In genomic region chr9:67532631-67533030, GRCm38 (mm10) we compare ENCODE assay signal across 21 mouse cellular contexts. TPM values are rescaled to one million over a fixed set of nuclear protein-coding genes. Genes with fewer than 3 reads are reported as not detected.
DNase-seq lines count a peak whose midpoint lies in the region; ATAC-seq and TF ChIP-seq lines count a peak whose summit lies in the region.
"Had no signal": no experiment of that assay in that cellular context is flagged by ENCODE, and none has a peak within 500 bp of the region (broad histone marks: within the 10 kb centered on the region; RNA-seq: fewer than 3 reads in every experiment).

No protein-coding gene starts in this region.

- intact Hi-C loops in gastrocnemius, adult 2 months (cut with DNase I) = no loop called here
- intact Hi-C loops in gastrocnemius, postnatal 14 days (cut with DNase I; ENCODE audit: low total_unique reads) = no loop called here

- H3K27me3 ChIP-seq in kidney, embryonic 14.5 days (ENCODE audit: control insufficient read depth, insufficient read depth, low read length) = no peaks in the 10 kb centered on the region
- H3K27me3 ChIP-seq in liver, embryonic 12.5 days (replicated peaks) = no peaks in the 10 kb centered on the region
- H3K27me3 ChIP-seq: embryonic facial prominence, embryonic 13.5 days; forebrain, embryonic 15.5 days; heart, embryonic 12.5 days; midbrain, embryonic 13.5 days; neural tube, embryonic 13.5 days had no signal

- H3K4me1 ChIP-seq in kidney, embryonic 14.5 days (ENCODE audit: control insufficient read depth, insufficient read depth, low read length) = peaks cover 13% of the 10 kb centered on the region
- 0 out of 2 replicates have a peak, but pooled peaks cover 3% of the 10 kb centered on the region for H3K4me1 ChIP-seq in liver, embryonic 12.5 days
- H3K4me1 ChIP-seq: midbrain, embryonic 13.5 days had no signal

- no peak overlapping the region for H3K4me2 ChIP-seq in kidney, embryonic 14.5 days (replicated peaks; ENCODE audit: low read depth, low read length)
- no peak overlapping the region for H3K4me2 ChIP-seq in liver, embryonic 12.5 days
- H3K4me2 ChIP-seq: embryonic facial prominence, embryonic 13.5 days; forebrain, embryonic 15.5 days; heart, embryonic 12.5 days; midbrain, embryonic 13.5 days; neural tube, embryonic 13.5 days had no signal

- peak; percentile 29 for DNase-seq in gastrocnemius, adult 2 months
- DNase-seq in gastrocnemius, postnatal 14 days = no peak
- peak; percentile 10 for DNase-seq in kidney, adult 11 months
- peak; percentile 41 for DNase-seq in brain, adult 2 months (ENCODE audit: low read depth, low spot score)
- peak; percentile 42 for DNase-seq in kidney, postnatal 14 days
- DNase-seq in cerebellum, adult 9-11 months = no peak
- DNase-seq: adrenal gland, postnatal 36 days; cerebellum, adult 8-10 months; liver; liver, postnatal 0 days; lung, postnatal 10 days; right cerebral cortex, adult 18-20 months; thymus, adult 2 months had no signal

- 61% methylated on average over 1 of the region's 1 CpGs for WGBS in kidney, embryonic 14.5 days
- WGBS in liver, embryonic 12.5 days (ENCODE audit: insufficient replicate concordance) = 43% methylated on average over 1 of the region's 1 CpGs

- H3K9ac ChIP-seq in kidney, embryonic 14.5 days (ENCODE audit: low read depth, low read length) = no peak overlapping the region
- H3K9ac ChIP-seq in liver, embryonic 12.5 days = no peak overlapping the region
- H3K9ac ChIP-seq: embryonic facial prominence, embryonic 13.5 days; forebrain, embryonic 15.5 days; heart, embryonic 12.5 days; liver, postnatal 0 days; midbrain, embryonic 13.5 days; neural tube, embryonic 13.5 days had no signal

- H3K27ac ChIP-seq in gastrocnemius, adult 2 months = no peak overlapping the region
- H3K27ac ChIP-seq in kidney, embryonic 14.5 days (ENCODE audit: low read depth, low read length) = no peak overlapping the region
- no peak overlapping the region for H3K27ac ChIP-seq in liver, embryonic 12.5 days
- H3K27ac ChIP-seq: embryonic facial prominence, embryonic 13.5 days; forebrain, embryonic 15.5 days; midbrain, embryonic 13.5 days had no signal

- no peaks in the 10 kb centered on the region for H3K36me3 ChIP-seq in kidney, embryonic 14.5 days (ENCODE audit: control insufficient read depth, insufficient read depth, low read length)
- no peaks in the 10 kb centered on the region for H3K36me3 ChIP-seq in liver, embryonic 12.5 days
- H3K36me3 ChIP-seq: embryonic facial prominence, embryonic 13.5 days; forebrain, embryonic 15.5 days; G1E; heart, embryonic 12.5 days; midbrain, embryonic 13.5 days; neural tube, embryonic 13.5 days had no signal

- no peaks in the 10 kb centered on the region for H3K9me3 ChIP-seq in kidney, embryonic 14.5 days (ENCODE audit: control insufficient read depth, low read length)
- H3K9me3 ChIP-seq in liver, embryonic 12.5 days (replicated peaks) = no peaks in the 10 kb centered on the region
- H3K9me3 ChIP-seq: embryonic facial prominence, embryonic 13.5 days; forebrain, embryonic 15.5 days; G1E; heart, embryonic 12.5 days; midbrain, embryonic 13.5 days; neural tube, embryonic 13.5 days had no signal

- no peak overlapping the region for H3K4me3 ChIP-seq in gastrocnemius, adult 2 months
- H3K4me3 ChIP-seq in kidney, embryonic 14.5 days (ENCODE audit: low read length) = no peak overlapping the region
- no peak overlapping the region for H3K4me3 ChIP-seq in liver, embryonic 12.5 days
- H3K4me3 ChIP-seq: embryonic facial prominence, embryonic 13.5 days; forebrain, embryonic 15.5 days; heart, embryonic 12.5 days; midbrain, embryonic 13.5 days; neural tube, embryonic 13.5 days had no signal

- no peak for TF ChIP-seq CTCF in gastrocnemius, adult 2 months (IDR thresholded peaks at IDR 0.05)

- no peak for ATAC-seq in kidney, embryonic 14.5 days (ENCODE audit: low FRiP score, low TSS enrichment)
- ATAC-seq in liver, embryonic 12.5 days = no peak
- ATAC-seq: forebrain, embryonic 15.5 days; liver, postnatal 0 days; midbrain, embryonic 13.5 days had no signal

RNA-seq across cellular contexts. Expression of gene Tln2, which starts 26.9 kb away (rescaled TPM):
- 10 to 100 TPM; 82.5 to 83.1 TPM for total RNA-seq in gastrocnemius, adult 2 months (2021)
- total RNA-seq in gastrocnemius, postnatal 14 days (2021) = 100 to 1,000 TPM; 101 to 103 TPM
- polyA plus RNA-seq in kidney, embryonic 14.5 days (2014; fragmentation: Nextera tagmentation; extraction: Ambion mirVana) = 18.7 and 24.0 TPM in 2 replicates
- 5.0 and 5.2 TPM in 2 replicates for polyA plus RNA-seq in liver, embryonic 12.5 days (2016; fragmentation: Nextera tagmentation; extraction: Ambion mirVana)

Comparison
In these comparisons a context has a peak if more than half of its experiments do, and no peak if none do; other contexts are left out.
1. DNase-seq: peak in gastrocnemius, adult 2 months (single experiment), kidney, adult 11 months (single experiment), brain, adult 2 months (single experiment) and kidney, postnatal 14 days (single experiment); none in gastrocnemius, postnatal 14 days (single experiment) and cerebellum, adult 9-11 months (single experiment).